Mouse (Mus musculus) hindbrain, embryonic 16.5 days (tissue): ENCODE data around the gene Adcy2. TPM values are rescaled to one million over a fixed set of nuclear protein-coding genes. Genes with fewer than 3 reads are reported as not detected.

Experiments
- ATAC-seq: fragments of 200-750 bp; cut with Nextera tagmentation; 2 replicates; pipeline ENCODE4 v1.8.0; 2017; ENCODE audit warnings: moderate TSS enrichment, moderate library complexity
- H3K27ac ChIP-seq: fragments of 300-500 bp; sonication (generic); 2 replicates; pipeline ENCODE4 v1.5.1; 2014; ENCODE audit warnings: low read depth, mild to moderate bottlenecking, control low read depth, low read length, moderate library complexity
- H3K27me3 ChIP-seq: fragments of 300-500 bp; sonication (generic); replicated peaks from 2 replicates; pipeline ENCODE4 v1.6.1; 2014; ENCODE audit warnings: low read length; ENCODE audit not compliant: control insufficient read depth, insufficient read depth
- H3K36me3 ChIP-seq: fragments of 300-500 bp; sonication (generic); 2 replicates; pipeline ENCODE4 v1.6.1; 2014; ENCODE audit warnings: mild to moderate bottlenecking, low read length, moderate library complexity, mixed read lengths; ENCODE audit not compliant: control insufficient read depth, insufficient read depth
- H3K4me1 ChIP-seq: fragments of 300-500 bp; sonication (generic); 2 replicates; pipeline ENCODE4 v1.6.1; 2014; ENCODE audit warnings: low read depth, low read length; ENCODE audit not compliant: control insufficient read depth, insufficient read depth
- H3K4me2 ChIP-seq: fragments of 300-500 bp; sonication (generic); 2 replicates; pipeline ENCODE4 v1.6.1; 2014; ENCODE audit warnings: mild to moderate bottlenecking, low read length, control low read depth, moderate library complexity
- H3K4me3 ChIP-seq: fragments of 300-500 bp; sonication (generic); 2 replicates; pipeline ENCODE4 v1.5.1; 2014; ENCODE audit warnings: mild to moderate bottlenecking, low read length, control low read depth, moderate library complexity
- H3K9ac ChIP-seq: fragments of 300-500 bp; sonication (generic); 2 replicates; pipeline ENCODE4 v1.6.1; 2014; ENCODE audit warnings: low read depth, mild to moderate bottlenecking, control low read depth, low read length, moderate library complexity
- H3K9me3 ChIP-seq: fragments of 300-500 bp; sonication (generic); 2 replicates; pipeline ENCODE4 v1.6.1; 2014; ENCODE audit warnings: mild to moderate bottlenecking, low read length, moderate library complexity; ENCODE audit not compliant: control insufficient read depth
- WGBS: fragments of 180-500 bp; shearing (Covaris S2); extraction: QIAGEN DNeasy Blood & Tissue Kit; methylation state at CpG from one replicate; pipeline ENCODE4 v1.1.7; 2014; 5-methylcytosine and 5-hydroxymethylcytosine counted together
- polyA plus RNA-seq: library from polyadenylated mRNA; unstranded; fragments of >200 nt; fragmentation: Nextera tagmentation; extraction: Ambion mirVana; gene quantifications from 2 replicates; pipeline ENCODE4 v1.2.1, GENCODE M21; 2015

Gene Adcy2
- polyA plus RNA-seq, 1 experiment from 2014 or later = 7.7 TPM

DNA sequence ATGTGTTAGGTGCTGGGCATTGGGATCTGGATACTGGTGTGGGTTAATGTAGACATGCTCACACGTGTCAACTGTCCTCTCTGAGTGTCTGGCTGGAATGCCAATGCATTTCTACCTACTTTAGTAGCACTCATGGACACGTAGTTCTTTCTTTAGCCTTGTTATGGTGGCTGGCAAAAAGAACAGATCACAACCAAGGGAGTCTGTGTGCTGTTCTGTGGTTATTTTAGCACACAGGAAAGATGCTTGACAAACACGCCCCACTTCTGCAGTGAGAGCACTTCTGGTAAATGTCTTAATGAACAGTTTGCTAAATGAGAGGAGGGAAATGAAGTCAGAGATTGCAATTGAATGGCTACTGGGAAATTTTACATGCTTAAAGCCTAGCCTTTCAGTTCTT, 151.1 kb downstream of the Adcy2 start:
- H3K4me1 ChIP-seq = no peaks in the 10 kb centered on the region
- no peak overlapping the region for H3K27ac ChIP-seq
- no peak overlapping the region for H3K4me2 ChIP-seq
- no peaks in the 10 kb centered on the region for H3K36me3 ChIP-seq
- H3K9me3 ChIP-seq = no peaks in the 10 kb centered on the region
- no peak overlapping the region for H3K4me3 ChIP-seq
- H3K9ac ChIP-seq = no peak overlapping the region
- H3K27me3 ChIP-seq = no peaks in the 10 kb centered on the region
- 78% methylated on average over 3 of the region's 3 CpGs for WGBS
- ATAC-seq = no peak

- ATAC-seq = 0 out of 2 replicates have a peak, but pooled peaks have one; percentile 58
- 42% methylated on average over 2 of the region's 2 CpGs for WGBS
Observed at GRCm38 (mm10) chr13:68839517-68839916, 159.8 kb downstream of the Adcy2 start.

DNA sequence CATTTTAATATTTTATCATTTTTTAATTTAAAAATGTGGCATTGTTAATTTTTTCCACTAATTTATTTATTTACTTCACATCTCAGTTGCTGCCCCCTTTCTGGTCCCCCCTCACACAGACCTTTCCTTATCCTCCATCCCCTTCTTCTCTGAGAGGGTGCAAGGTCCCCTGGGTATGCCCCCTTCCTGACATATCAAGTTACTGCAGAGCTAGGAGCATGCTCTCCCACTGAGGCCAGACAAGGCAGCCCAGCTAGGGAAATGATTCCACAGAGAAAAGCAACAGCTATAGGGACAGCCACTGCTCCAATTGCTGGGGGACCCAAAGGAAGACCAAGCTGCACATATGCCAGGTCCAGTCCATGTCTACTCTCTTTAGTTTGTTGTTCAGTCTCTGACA, 163.2 kb downstream of the Adcy2 start:
- no peak overlapping the region for H3K27ac ChIP-seq
- no peaks in the 10 kb centered on the region for H3K27me3 ChIP-seq
- H3K36me3 ChIP-seq = no peaks in the 10 kb centered on the region
- no peak overlapping the region for H3K9ac ChIP-seq
- no peaks in the 10 kb centered on the region for H3K9me3 ChIP-seq
- peaks cover 3% of the 10 kb centered on the region; the same call in 1 of the 2 replicates for H3K4me1 ChIP-seq
- ATAC-seq = no peak
- no peak overlapping the region for H3K4me2 ChIP-seq
- no peak overlapping the region for H3K4me3 ChIP-seq

More at GRCm38 (mm10) chr13:68839517-68839916, 159.8 kb downstream of the Adcy2 start:
- no peaks in the 10 kb centered on the region for H3K9me3 ChIP-seq
- H3K27me3 ChIP-seq = no peaks in the 10 kb centered on the region
- no peak overlapping the region for H3K27ac ChIP-seq
- no peak overlapping the region for H3K9ac ChIP-seq
- H3K4me3 ChIP-seq = no peak overlapping the region
- H3K4me1 ChIP-seq = peaks cover 3% of the 10 kb centered on the region; the same call in 1 of the 2 replicates
- H3K4me2 ChIP-seq = no peak overlapping the region
- no peaks in the 10 kb centered on the region for H3K36me3 ChIP-seq

GRCm38 (mm10) chr13:68835424-68836045, 163.8 kb downstream of the Adcy2 start:
- ATAC-seq = no peak
- Histone ChIP-seq H3K4me1 (peaks cover 3% of the 10 kb centered on the region; the same call in 1 of the 2 replicates), H3K27me3 (no peaks in the 10 kb centered on the region), H3K4me2 (no peak overlapping the region), H3K9me3 (no peaks in the 10 kb centered on the region), H3K4me3 (no peak overlapping the region), H3K36me3 (no peaks in the 10 kb centered on the region), H3K27ac (no peak overlapping the region), H3K9ac (no peak overlapping the region)
- WGBS = 58% methylated on average over 8 of the region's 8 CpGs

DNA sequence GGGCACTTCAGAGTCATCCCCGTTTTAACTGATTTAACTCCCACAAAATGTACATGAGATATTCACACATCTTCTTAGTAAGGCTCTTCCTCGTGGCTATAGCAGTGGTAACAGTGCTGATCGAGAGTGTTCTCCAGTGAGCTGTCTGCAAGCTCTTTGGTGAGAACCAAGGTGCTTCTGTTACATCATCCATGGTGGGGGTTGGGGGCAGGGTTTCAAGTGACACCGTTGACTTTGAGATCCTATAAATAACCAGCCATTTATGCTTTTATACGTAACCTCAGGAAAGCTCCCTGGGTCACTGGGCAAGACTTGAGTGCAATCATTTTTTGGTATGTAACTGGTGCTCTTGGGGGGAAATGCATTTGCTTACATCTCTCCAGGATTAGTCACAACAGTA, 167.2 kb downstream of the Adcy2 start:
- no peak for ATAC-seq
- 85% methylated on average over 5 of the region's 5 CpGs for WGBS
- no peak overlapping the region for H3K4me2 ChIP-seq
- H3K27me3 ChIP-seq = no peaks in the 10 kb centered on the region
- no peaks in the 10 kb centered on the region for H3K4me1 ChIP-seq
- H3K9me3 ChIP-seq = no peaks in the 10 kb centered on the region
- no peaks in the 10 kb centered on the region for H3K36me3 ChIP-seq
- H3K9ac ChIP-seq = no peak overlapping the region
- no peak overlapping the region for H3K4me3 ChIP-seq
- no peak overlapping the region for H3K27ac ChIP-seq

- 82% methylated on average over 6 of the region's 6 CpGs for WGBS
- Histone ChIP-seq H3K4me1 (no peaks in the 10 kb centered on the region), H3K4me3 (no peak overlapping the region), H3K36me3 (no peaks in the 10 kb centered on the region), H3K9ac (no peak overlapping the region), H3K4me2 (no peak overlapping the region), H3K27ac (no peak overlapping the region), H3K9me3 (no peaks in the 10 kb centered on the region), H3K27me3 (no peaks in the 10 kb centered on the region)
- no peak for ATAC-seq
Observed at GRCm38 (mm10) chr13:68830030-68830759, 169.1 kb downstream of the Adcy2 start.

DNA sequence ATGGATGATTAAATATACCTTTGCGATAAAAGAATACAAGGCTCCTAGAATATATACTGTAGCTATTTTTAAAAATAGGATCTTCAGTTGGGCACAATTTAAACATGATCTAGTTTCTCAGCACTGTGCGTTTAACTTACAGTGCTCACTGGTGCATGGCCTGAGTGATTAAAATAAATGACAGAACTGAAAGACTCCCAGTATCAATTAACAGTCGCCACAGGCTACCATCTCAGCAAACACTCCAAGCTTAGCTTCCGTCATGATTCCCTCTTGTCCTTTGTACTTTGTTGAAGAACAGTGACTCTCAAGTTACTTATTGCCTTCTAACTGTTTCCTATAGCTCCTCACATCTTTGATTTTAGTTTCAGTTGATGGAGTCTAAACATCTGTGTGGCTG, 170.9 kb downstream of the Adcy2 start:
- Histone ChIP-seq H3K9me3 (no peaks in the 10 kb centered on the region), H3K36me3 (no peaks in the 10 kb centered on the region), H3K9ac (no peak overlapping the region), H3K4me1 (no peaks in the 10 kb centered on the region), H3K4me3 (no peak overlapping the region), H3K27me3 (no peaks in the 10 kb centered on the region), H3K4me2 (no peak overlapping the region), H3K27ac (no peak overlapping the region)
- whole genome bisulfite sequencing = 70% methylated on average over 4 of the region's 4 CpGs
- no peak for ATAC-seq

DNA sequence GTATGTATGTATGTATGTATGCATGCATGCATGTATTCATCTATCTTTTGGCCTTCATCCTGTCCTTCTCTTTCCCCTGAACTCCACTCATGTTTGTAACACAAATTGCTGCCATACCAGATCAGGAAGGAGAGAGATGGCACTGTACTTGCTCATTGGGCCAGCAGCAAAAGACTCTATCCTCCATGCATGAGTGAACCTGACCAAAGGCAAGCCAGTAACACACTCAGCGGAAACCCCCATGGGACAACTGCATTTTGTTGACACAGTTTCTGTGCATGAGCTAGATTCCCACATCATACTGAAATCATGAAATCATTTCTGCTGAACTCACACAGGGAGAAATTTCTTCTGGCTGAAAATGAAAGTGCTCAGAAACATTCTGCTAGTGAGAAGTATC, 172.9 kb downstream of the Adcy2 start:
- no peak overlapping the region for H3K27ac ChIP-seq
- 96% methylated on average over 1 of the region's 1 CpGs for WGBS
- H3K4me2 ChIP-seq = no peak overlapping the region
- H3K27me3 ChIP-seq = no peaks in the 10 kb centered on the region
- no peaks in the 10 kb centered on the region for H3K4me1 ChIP-seq
- H3K9me3 ChIP-seq = no peaks in the 10 kb centered on the region
- ATAC-seq = no peak
- no peak overlapping the region for H3K4me3 ChIP-seq
- H3K36me3 ChIP-seq = no peaks in the 10 kb centered on the region
- H3K9ac ChIP-seq = no peak overlapping the region

GRCm38 (mm10) chr13:68820858-68821579, 178.3 kb downstream of the Adcy2 start:
- Histone ChIP-seq H3K4me2 (no peak overlapping the region), H3K36me3 (no peaks in the 10 kb centered on the region), H3K4me1 (no peaks in the 10 kb centered on the region), H3K27ac (no peak overlapping the region), H3K9me3 (no peaks in the 10 kb centered on the region), H3K9ac (no peak overlapping the region), H3K4me3 (no peak overlapping the region), H3K27me3 (no peaks in the 10 kb centered on the region)
- no peak for ATAC-seq
- WGBS = 88% methylated on average over 13 of the region's 13 CpGs
